ENCODE assay signal across 8 mouse cellular contexts in genomic region chr19:31279797-31280486, GRCm38 (mm10).
A peak's percentile ranks its signal among the peaks of the same experiment; 100 is the strongest.
DNase-seq lines count a peak whose midpoint lies in the region; ATAC-seq lines count a peak whose summit lies in the region.

No protein-coding gene starts in this region.

- no peak for ATAC-seq in cerebellum, adult (ENCODE audit: insufficient number of reproducible peaks, low FRiP score, low TSS enrichment)
- ATAC-seq in hindbrain, embryonic 11.5 days (ENCODE audit: low FRiP score): no peak

- DNase-seq in cerebellum, adult 9-10 months: peak; percentile 16
- peak; percentile 49 for DNase-seq in retina, postnatal 1 day
- no peak for DNase-seq in retina, embryonic 14.5 days (ENCODE audit: low spot score)
- DNase-seq in kidney, postnatal 10 days: peak; percentile 65
- DNase-seq in retina, postnatal 7 days (ENCODE audit: low read depth, low spot score): peak; percentile 6
- DNase-seq in embryonic facial prominence, embryonic 10.5 days (ENCODE audit: low spot score): no peak
- DNase-seq in hindbrain, embryonic 11.5 days (ENCODE audit: low spot score): no peak

- no peaks in the 10 kb centered on the region; the same call in 1 of the 2 replicates for H3K4me1 ChIP-seq in embryonic facial prominence, embryonic 10.5 days
- no peaks in the 10 kb centered on the region for H3K4me1 ChIP-seq in hindbrain, embryonic 11.5 days (replicated peaks; ENCODE audit: control insufficient read depth, insufficient read depth, low read length)

- no peaks in the 10 kb centered on the region for H3K27me3 ChIP-seq in embryonic facial prominence, embryonic 10.5 days (replicated peaks; ENCODE audit: low read depth, poor library complexity, severe bottlenecking)
- no peaks in the 10 kb centered on the region for H3K27me3 ChIP-seq in hindbrain, embryonic 11.5 days (ENCODE audit: control insufficient read depth, insufficient read depth, low read length)

- H3K27ac ChIP-seq in embryonic facial prominence, embryonic 10.5 days (replicated peaks): no peak overlapping the region
- H3K27ac ChIP-seq in hindbrain, embryonic 11.5 days (ENCODE audit: low read depth, low read length): no peak overlapping the region

- H3K9ac ChIP-seq in hindbrain, embryonic 11.5 days (ENCODE audit: low read depth, low read length): no peak overlapping the region

- 87% methylated on average over 7 of the region's 7 CpGs for WGBS in embryonic facial prominence, embryonic 10.5 days
- WGBS in hindbrain, embryonic 11.5 days: 81% methylated on average over 7 of the region's 7 CpGs

- no peak overlapping the region for H3K4me3 ChIP-seq in embryonic facial prominence, embryonic 10.5 days
- no peak overlapping the region for H3K4me3 ChIP-seq in hindbrain, embryonic 11.5 days (ENCODE audit: low read depth, low read length)

- no peak overlapping the region for H3K4me2 ChIP-seq in hindbrain, embryonic 11.5 days (replicated peaks; ENCODE audit: low read depth, low read length)

- H3K9me3 ChIP-seq in embryonic facial prominence, embryonic 10.5 days: no peaks in the 10 kb centered on the region
- H3K9me3 ChIP-seq in hindbrain, embryonic 11.5 days (ENCODE audit: control insufficient read depth, low read length): no peaks in the 10 kb centered on the region

- H3K36me3 ChIP-seq in embryonic facial prominence, embryonic 10.5 days (replicated peaks): no peaks in the 10 kb centered on the region
- no peaks in the 10 kb centered on the region for H3K36me3 ChIP-seq in hindbrain, embryonic 11.5 days (ENCODE audit: control insufficient read depth, insufficient read depth, low read length)

Comparison
In these comparisons a context has a peak if more than half of its experiments do, and no peak if none do; other contexts are left out.
1. DNase-seq: peak in cerebellum, adult 9-10 months (single experiment), retina, postnatal 1 day (single experiment), kidney, postnatal 10 days (single experiment) and retina, postnatal 7 days (single experiment); none in retina, embryonic 14.5 days (single experiment), embryonic facial prominence, embryonic 10.5 days (single experiment) and hindbrain, embryonic 11.5 days (single experiment).